Mouse (Mus musculus) layer of hippocampus, postnatal 14 days (tissue): ENCODE results near the gene Ppox. TPM values are rescaled to one million over a fixed set of nuclear protein-coding genes. Genes with fewer than 3 reads are reported as not detected.
A peak's percentile ranks its signal among the peaks of the same experiment; 100 is the strongest.
"Not testable (repeated sequence)": the region's sequence is repeated elsewhere in the genome, so short reads cannot be mapped to it uniquely, and the experiment has no call there.

Source experiments
- DNase-seq, 2 experiments: peaks; one replicate each; pipeline ENCODE4 v3.0.0; 2021 to 2022; ENCODE audit warnings: low spot score in 2 of 2, mixed read lengths in 1 of 2
- long read RNA-seq, 2 experiments: library from polyadenylated mRNA; stranded (forward); transcript quantifications; one replicate each; pipeline ENCODE4 v2.0.0; 2021
- total RNA-seq, 2 experiments: library from RNA; stranded (reverse); gene quantifications; 2 replicates each; pipeline ENCODE4 v1.2.3; 2021

The Ppox gene
- total RNA-seq: 10 to 100 TPM; 24.2 to 25.2 TPM
- long read RNA-seq, experiment 1, partial matches to known transcripts: 1 of 25 reads
- long read RNA-seq, experiment 1, other reads (novel, unspliced or antisense): 20 of 25 reads
- long read RNA-seq, experiment 2, partial matches to known transcripts: 1 of 20 reads
- long read RNA-seq, experiment 2, other reads (novel, unspliced or antisense): 17 of 20 reads

- DNase-seq: peak; percentile 91 to 98
These were observed at the start of gene Ppox for GRCm38 (mm10) chr1:171280916-171281527. Gene Ppox, minus strand, starts transcription at chr1:171281186.

DNA sequence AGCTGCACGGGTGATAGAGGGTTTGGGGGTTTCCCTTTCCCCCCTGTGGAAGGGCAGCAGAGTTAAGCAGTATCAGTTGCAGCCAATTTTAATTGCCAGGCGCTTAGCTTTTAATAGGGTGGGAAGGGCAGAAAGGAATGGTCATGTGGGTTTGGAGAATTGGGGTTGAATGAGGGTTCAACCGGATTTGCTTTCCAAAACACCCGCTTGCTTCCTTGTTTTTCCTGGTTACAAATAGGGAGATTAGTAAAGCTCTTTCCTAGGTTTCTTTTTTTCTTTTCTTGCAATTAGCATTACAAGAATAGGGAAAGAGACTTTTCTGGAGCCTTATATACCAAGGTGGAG is 49.2 kb upstream of the Ppox start:
- DNase-seq: no peak

DNA sequence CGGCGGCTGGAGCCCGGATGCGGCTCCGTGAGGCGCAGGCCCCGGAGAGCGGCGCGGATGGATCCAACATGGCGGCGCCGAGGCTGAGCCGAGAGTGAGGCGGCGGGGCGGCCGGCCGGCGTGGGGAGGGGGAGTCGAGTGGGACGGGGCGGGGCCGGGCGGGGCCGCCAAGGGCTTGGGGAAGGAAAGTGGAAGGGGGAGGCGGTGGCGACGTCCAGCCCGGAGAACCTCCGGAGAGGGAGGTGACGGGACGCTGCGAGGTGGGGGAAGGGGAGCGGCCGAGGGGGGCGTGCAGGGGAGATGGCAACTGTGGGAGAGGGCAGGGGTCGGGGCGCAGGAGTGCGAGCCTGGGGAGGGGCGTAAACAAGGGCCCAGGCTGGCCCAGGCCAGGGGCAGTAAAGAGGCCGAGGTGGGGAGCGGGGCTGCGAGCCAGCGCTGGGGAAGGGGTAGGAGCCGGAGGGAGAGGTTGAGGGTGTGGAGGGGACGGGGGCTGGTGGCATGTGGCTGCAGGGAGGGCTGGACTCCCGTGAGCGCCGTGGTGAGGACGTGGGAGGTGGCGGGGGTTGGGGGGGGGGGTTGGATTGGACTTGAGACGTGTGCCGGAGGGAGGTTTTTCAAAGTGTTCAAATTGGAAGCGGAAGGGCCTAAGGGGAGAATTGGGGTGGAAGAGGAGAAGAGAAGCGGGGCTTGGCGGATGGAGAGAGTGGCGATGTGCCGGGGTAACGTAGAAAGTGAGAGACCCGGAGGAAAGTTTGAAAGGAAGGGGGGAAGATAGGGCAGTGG is 48.6 kb upstream of the Ppox start:
- peak in 1 of 2 experiments; percentile 31 for DNase-seq

DNA sequence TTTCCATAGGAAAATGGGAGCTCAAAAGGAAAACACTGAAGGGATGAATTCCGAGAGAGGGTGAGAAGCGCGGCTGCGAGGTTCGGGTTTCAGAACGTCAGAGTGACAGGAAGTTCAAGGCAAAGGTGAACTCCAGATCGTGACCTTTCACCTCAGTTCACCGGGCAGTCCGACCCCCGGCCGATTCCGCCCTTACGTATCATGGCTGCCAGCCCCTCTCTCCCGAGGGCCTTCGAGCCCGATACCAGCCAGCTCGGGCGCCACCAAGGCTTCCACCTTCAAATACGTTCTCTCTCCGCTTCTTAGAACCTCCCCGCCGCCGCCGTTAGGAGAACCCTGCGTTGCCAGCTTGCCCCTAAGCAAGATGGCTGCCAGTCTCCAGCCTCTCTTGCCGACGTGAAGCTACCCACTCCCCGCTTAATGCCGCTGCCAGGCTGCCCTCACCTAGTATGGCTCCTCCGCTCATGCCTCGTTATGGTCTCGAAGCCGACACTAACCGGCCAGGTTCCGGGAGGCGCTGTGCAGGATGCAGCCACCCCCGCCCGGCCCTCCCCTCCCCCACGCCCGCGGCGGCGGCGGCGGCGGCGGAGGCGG is 48.0 kb upstream of the Ppox start, which contains the start of gene Dedd:
Dedd (plus strand) TSS at position 307 of the 594 bp plus-strand sequence.
- peak; percentile 95 to 97 for DNase-seq

GRCm38 (mm10) chr1:171328244-171328643 is 47.3 kb upstream of the Ppox start:
- no peak for DNase-seq

- not testable (repeated sequence) for DNase-seq
These were observed 45.6 kb upstream of the Ppox start for GRCm38 (mm10) chr1:171326588-171326987.

DNA sequence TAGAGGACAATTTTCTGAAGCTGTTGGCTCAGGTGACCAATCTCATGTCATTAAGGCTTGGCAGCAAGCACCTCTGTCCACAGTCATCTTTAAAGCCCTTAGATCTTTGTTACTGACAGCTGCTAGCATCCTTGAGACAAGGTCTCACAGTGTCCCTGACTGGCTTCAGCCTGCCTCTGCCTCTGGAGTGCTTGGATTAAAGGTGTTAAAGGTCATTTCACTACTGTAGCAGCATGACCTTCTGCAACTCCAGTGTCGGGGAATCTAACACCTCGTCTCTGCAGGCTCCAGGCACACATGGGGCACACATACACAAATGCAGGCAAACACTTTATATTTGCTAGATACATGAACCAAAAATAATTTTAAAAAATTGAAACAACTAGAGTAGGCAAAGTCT is 44.6 kb upstream of the Ppox start:
- no peak for DNase-seq

GRCm38 (mm10) chr1:171322012-171322411 is 41.0 kb upstream of the Ppox start:
- no peak for DNase-seq

DNA sequence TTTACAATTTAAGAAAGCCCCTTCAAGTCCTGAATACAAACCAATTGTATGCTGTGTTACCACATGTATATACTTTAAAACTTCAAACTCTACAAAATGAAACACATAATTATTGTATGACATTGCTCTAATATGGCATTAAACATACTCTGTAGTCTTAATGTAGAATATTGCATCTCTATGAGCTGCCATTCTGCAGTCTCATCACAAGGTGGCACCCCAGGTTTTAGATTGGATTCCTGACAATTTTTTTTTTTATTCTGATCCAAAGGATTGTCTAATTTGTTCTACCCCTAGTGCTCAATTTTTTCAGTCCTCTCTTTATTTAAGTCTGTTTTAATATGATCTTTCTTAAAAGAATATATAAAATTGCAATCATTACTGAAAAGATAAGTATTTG is 40.4 kb upstream of the Ppox start:
- no peak for DNase-seq

GRCm38 (mm10) chr1:171320151-171320550 is 39.2 kb upstream of the Ppox start:
- DNase-seq: no peak

DNA sequence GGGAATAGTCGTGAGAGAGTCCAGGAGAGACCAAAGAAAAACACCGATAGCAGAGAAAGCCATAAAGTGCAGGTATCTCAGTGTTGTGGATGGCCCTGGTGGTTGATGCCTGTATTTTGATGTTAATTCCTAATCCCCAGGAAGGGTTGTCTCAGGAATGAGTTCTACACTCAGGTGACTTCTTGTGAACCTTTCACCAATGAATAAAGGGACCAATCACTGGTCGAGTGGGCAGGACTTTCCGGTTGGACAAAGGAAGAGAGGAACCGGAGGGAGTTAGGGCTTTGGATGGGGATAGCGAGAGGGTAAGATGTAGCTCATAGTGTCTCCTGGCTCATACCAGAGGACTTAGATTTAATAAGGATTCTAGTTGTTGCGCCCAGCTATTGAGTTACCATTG is 38.8 kb upstream of the Ppox start:
- DNase-seq: no peak

- DNase-seq: no peak
These were observed 28.3 kb upstream of the Ppox start for GRCm38 (mm10) chr1:171309321-171309720.

- not testable (repeated sequence) for DNase-seq
These were observed 25.2 kb upstream of the Ppox start for GRCm38 (mm10) chr1:171306157-171306556.

GRCm38 (mm10) chr1:171298226-171298625 is 17.2 kb upstream of the Ppox start:
- no peak for DNase-seq

- no peak for DNase-seq
These were observed 14.0 kb upstream of the Ppox start for GRCm38 (mm10) chr1:171295063-171295402.

DNA sequence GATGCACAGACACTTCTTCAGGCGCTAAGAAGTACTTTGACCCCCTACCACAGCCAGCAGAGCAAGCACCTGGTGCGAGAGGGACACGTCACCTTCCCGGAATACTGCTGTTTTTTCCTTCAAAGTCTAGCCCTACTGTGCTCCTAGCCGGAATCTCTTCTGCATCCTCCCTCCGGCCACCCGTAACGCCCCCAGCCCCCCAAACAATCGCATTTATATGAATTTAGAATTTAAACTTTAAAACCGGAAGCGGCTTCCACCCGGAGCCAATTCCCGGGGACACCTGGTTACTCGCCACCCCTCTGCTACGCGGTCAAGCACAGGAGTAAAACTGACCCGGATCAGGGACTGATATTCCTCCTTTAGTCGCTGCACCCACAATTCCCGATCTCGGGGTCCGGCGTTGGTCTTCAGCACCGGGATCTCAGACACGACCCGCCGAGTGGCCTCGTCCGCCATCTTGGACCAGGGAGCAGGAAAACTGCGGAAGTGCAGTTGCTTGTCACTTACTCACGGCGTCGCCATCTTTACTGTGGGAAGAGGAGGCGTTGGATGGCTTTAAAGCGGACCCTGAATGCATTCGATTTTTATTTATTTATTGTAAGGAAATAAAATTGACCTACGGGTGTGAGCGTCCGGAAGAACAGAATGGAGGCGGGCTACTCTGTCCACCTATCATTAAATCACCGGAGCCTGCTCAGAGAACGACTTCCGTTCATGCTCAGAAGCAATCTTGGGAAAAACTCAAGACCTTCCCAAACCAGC is 13.5 kb upstream of the Ppox start, which contains the start of gene Ufc1:
Ufc1 (minus strand) TSS at position 727 of the 765 bp plus-strand sequence.
- DNase-seq: peak; percentile 88 to 91

GRCm38 (mm10) chr1:171293906-171294297 is 12.9 kb upstream of the Ppox start:
- DNase-seq: no peak

GRCm38 (mm10) chr1:171293351-171293750 is 12.4 kb upstream of the Ppox start:
- DNase-seq: no peak

- no peak for DNase-seq
These were observed 7.3 kb upstream of the Ppox start for GRCm38 (mm10) chr1:171288328-171288727.

DNA sequence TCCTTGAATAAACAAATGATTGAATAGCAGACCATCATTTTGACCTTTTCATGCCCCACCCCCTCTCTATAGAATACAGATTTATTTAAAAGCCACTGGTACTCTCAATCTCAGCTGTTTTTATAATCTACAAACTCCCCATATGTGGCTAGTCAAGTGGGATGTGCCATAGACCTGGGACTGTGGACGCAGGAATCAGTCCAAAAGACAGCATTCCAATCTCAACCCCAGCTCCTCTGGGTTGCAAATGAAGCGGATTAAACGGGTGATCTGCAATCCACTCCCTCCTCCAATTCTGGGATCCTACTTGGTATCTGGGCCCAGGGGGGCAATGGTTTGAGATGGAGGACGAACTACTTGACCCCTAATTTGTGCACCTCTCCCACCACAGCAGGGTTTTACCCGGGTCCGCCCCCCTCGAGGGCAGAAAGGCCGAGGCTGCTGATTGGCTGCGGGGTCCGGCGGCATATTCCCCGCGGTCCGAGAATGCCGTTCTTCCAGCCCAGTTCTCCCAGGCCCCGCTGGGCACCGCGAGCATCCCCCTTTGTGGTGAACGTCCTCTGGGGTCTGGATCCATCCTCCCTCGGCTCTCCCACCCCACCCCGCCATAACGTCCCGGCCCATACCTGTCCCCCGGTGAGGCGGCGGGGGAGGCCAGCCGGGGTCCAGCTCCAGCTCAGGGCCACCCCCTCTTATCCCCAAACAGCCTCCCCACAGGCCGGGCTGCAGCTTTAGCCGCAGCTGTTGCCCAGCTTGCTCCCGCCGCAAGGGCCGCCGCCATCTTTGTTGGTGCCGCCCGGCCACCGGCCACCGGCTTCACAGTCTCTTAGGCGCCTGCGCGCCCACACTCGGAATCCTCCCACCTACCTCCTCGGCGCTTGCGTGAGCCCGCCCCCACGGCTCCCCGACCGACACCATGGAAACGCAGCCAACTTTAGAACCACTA is 6.4 kb upstream of the Ppox start, which contains the start of gene Usp21:
Usp21 (minus strand) TSS at position 856 of the 946 bp plus-strand sequence.
- DNase-seq: peak; percentile 92 to 96
